10 mouse cellular contexts compared by ENCODE assay signal in genomic region chr11:3910513-3911310, GRCm38 (mm10). TPM values are rescaled to one million over a fixed set of nuclear protein-coding genes. Genes with fewer than 3 reads are reported as not detected.
DNase-seq lines count a peak whose midpoint lies in the region; ATAC-seq and TF ChIP-seq lines count a peak whose summit lies in the region.
"Had no signal": no experiment of that assay in that cellular context is flagged by ENCODE, and none has a peak within 500 bp of the region (broad histone marks: within the 10 kb centered on the region; RNA-seq: fewer than 3 reads in every experiment).

No protein-coding gene starts in this region.

- H3K27ac ChIP-seq in hindbrain, embryonic 12.5 days = no peak overlapping the region
- H3K27ac ChIP-seq in neural tube, embryonic 15.5 days (replicated peaks) = no peak overlapping the region
- H3K27ac ChIP-seq: liver, embryonic 13.5 days had no signal

- H3K36me3 ChIP-seq in hindbrain, embryonic 12.5 days = peaks cover 2% of the 10 kb centered on the region; the same call in 1 of the 2 replicates
- H3K36me3 ChIP-seq in neural tube, embryonic 15.5 days = peaks cover 14% of the 10 kb centered on the region; the same call in 1 of the 2 replicates
- H3K36me3 ChIP-seq: liver, embryonic 13.5 days had no signal

- WGBS in lung, adult 2 months = 60% methylated on average over 5 of the region's 5 CpGs
- WGBS in hindbrain, embryonic 12.5 days = 49% methylated on average over 5 of the region's 5 CpGs
- WGBS in neural tube, embryonic 15.5 days = 62% methylated on average over 5 of the region's 5 CpGs

- no peak; the same call in 1 of the 2 replicates for TF ChIP-seq POLR2A in lung, adult 2 months (IDR thresholded peaks at IDR 0.05; ENCODE audit: borderline replicate concordance, extremely low read depth, low read depth, low read length)

- peak; percentile 63 to 67 for DNase-seq in cerebellum, postnatal 10 days
- DNase-seq in cerebellum, adult 11-12 months = no peak
- DNase-seq in lung, adult 2 months = no peak
- DNase-seq in lung, postnatal 14 days = no peak
- no peak for DNase-seq in spleen, adult 12 weeks (ENCODE audit: low spot score)
- no peak for DNase-seq in retina, embryonic 14.5 days (ENCODE audit: low spot score)
- DNase-seq: liver, embryonic 13.5 days had no signal

- ATAC-seq in hindbrain, embryonic 12.5 days (ENCODE audit: low FRiP score) = no peak
- ATAC-seq in neural tube, embryonic 15.5 days (ENCODE audit: low FRiP score) = no peak
- ATAC-seq: CD4-positive, CD25-positive, alpha-beta regulatory T cell, adult 4 months had no signal

- peak overlapping the region; percentile 28 for H3K4me2 ChIP-seq in hindbrain, embryonic 12.5 days (replicated peaks)
- peak overlapping the region; percentile 96 for H3K4me2 ChIP-seq in neural tube, embryonic 15.5 days
- H3K4me2 ChIP-seq: liver, embryonic 13.5 days had no signal

- H3K9ac ChIP-seq in hindbrain, embryonic 12.5 days = peak overlapping the region; percentile 38
- peak overlapping the region; percentile 30; the same call in 1 of the 2 replicates for H3K9ac ChIP-seq in neural tube, embryonic 15.5 days (replicated peaks)
- H3K9ac ChIP-seq: liver, embryonic 13.5 days had no signal

- no peak for TF ChIP-seq CTCF in lung, adult 2 months (IDR thresholded peaks at IDR 0.05; ENCODE audit: insufficient read depth, low read length)

- peak overlapping the region; percentile 14 for H3K4me3 ChIP-seq in lung, adult 2 months (replicated peaks; ENCODE audit: extremely low read depth, low read depth, low read length)
- H3K4me3 ChIP-seq in hindbrain, embryonic 12.5 days = no peak overlapping the region
- peak overlapping the region; percentile 73 for H3K4me3 ChIP-seq in neural tube, embryonic 15.5 days (replicated peaks)
- H3K4me3 ChIP-seq: liver, embryonic 13.5 days had no signal

- peaks cover 20% of the 10 kb centered on the region for H3K4me1 ChIP-seq in lung, adult 2 months (ENCODE audit: control insufficient read depth, insufficient read depth, low read length)
- H3K4me1 ChIP-seq in hindbrain, embryonic 12.5 days = peaks cover 38% of the 10 kb centered on the region
- peaks cover 64% of the 10 kb centered on the region for H3K4me1 ChIP-seq in neural tube, embryonic 15.5 days

- no peaks in the 10 kb centered on the region for H3K9me3 ChIP-seq in hindbrain, embryonic 12.5 days (replicated peaks)
- no peaks in the 10 kb centered on the region for H3K9me3 ChIP-seq in neural tube, embryonic 15.5 days (replicated peaks)
- H3K9me3 ChIP-seq: liver, embryonic 13.5 days had no signal

- H3K27me3 ChIP-seq in hindbrain, embryonic 12.5 days = peaks cover 11% of the 10 kb centered on the region
- H3K27me3 ChIP-seq in neural tube, embryonic 15.5 days (replicated peaks) = no peaks in the 10 kb centered on the region

RNA-seq across cellular contexts. Expression of gene Slc35e4, which starts 3.8 kb away (rescaled TPM):
- polyA plus RNA-seq in lung, adult 2 months (2012; rRNA removed) = 30.4 and 37.8 TPM in 2 replicates
- 7.6 and 7.9 TPM in 2 replicates for polyA plus RNA-seq in hindbrain, embryonic 12.5 days (2016; fragmentation: Nextera tagmentation; extraction: Ambion mirVana)
- polyA plus RNA-seq in neural tube, embryonic 15.5 days (2015; fragmentation: Nextera tagmentation; extraction: Ambion mirVana) = 16.5 and 19.8 TPM in 2 replicates

RNA-seq across cellular contexts. Expression of gene Dusp18, which starts 15.7 kb away (rescaled TPM):
- polyA plus RNA-seq in lung, adult 2 months (2012; rRNA removed) = 13.3 and 16.3 TPM in 2 replicates
- polyA plus RNA-seq in hindbrain, embryonic 12.5 days (2016; fragmentation: Nextera tagmentation; extraction: Ambion mirVana) = 27.7 and 29.1 TPM in 2 replicates
- 21.9 and 22.2 TPM in 2 replicates for polyA plus RNA-seq in neural tube, embryonic 15.5 days (2015; fragmentation: Nextera tagmentation; extraction: Ambion mirVana)

RNA-seq across cellular contexts. Expression of gene 4921536K21Rik, which starts 15.8 kb away (rescaled TPM):
- 0.55 and 0.70 TPM in 2 replicates for polyA plus RNA-seq in lung, adult 2 months (2012; rRNA removed)
- polyA plus RNA-seq in hindbrain, embryonic 12.5 days (2016; fragmentation: Nextera tagmentation; extraction: Ambion mirVana) = 0.72 and 0.82 TPM in 2 replicates
- 0.38 and 0.49 TPM in 2 replicates for polyA plus RNA-seq in neural tube, embryonic 15.5 days (2015; fragmentation: Nextera tagmentation; extraction: Ambion mirVana)
- polyA plus RNA-seq: CD4-positive, CD25-positive, alpha-beta regulatory T cell, adult 4 months; liver, embryonic 13.5 days had no signal

RNA-seq across cellular contexts. Expression of gene Tcn2, which starts 21.2 kb away (rescaled TPM):
- 207 and 208 TPM in 2 replicates for polyA plus RNA-seq in lung, adult 2 months (2012; rRNA removed)
- polyA plus RNA-seq in hindbrain, embryonic 12.5 days (2016; fragmentation: Nextera tagmentation; extraction: Ambion mirVana) = 34.1 and 35.3 TPM in 2 replicates
- polyA plus RNA-seq in neural tube, embryonic 15.5 days (2015; fragmentation: Nextera tagmentation; extraction: Ambion mirVana) = 24.6 and 31.4 TPM in 2 replicates

RNA-seq across cellular contexts. Expression of gene Osbp2, which starts 47.0 kb away (rescaled TPM):
- 0.58 and 0.72 TPM in 2 replicates for polyA plus RNA-seq in lung, adult 2 months (2012; rRNA removed)
- polyA plus RNA-seq in hindbrain, embryonic 12.5 days (2016; fragmentation: Nextera tagmentation; extraction: Ambion mirVana) = 7.0 and 8.8 TPM in 2 replicates
- 28.8 and 33.9 TPM in 2 replicates for polyA plus RNA-seq in neural tube, embryonic 15.5 days (2015; fragmentation: Nextera tagmentation; extraction: Ambion mirVana)
- polyA plus RNA-seq: CD4-positive, CD25-positive, alpha-beta regulatory T cell, adult 4 months had no signal

Comparison
In these comparisons a context has a peak if more than half of its experiments do, and no peak if none do; other contexts are left out.
1. DNase-seq: peak in cerebellum, postnatal 10 days (2 of 2); none in cerebellum, adult 11-12 months (single experiment), lung, adult 2 months (single experiment), lung, postnatal 14 days (single experiment), spleen, adult 12 weeks (single experiment) and retina, embryonic 14.5 days (single experiment).